Mouse (Mus musculus) left cerebral cortex, postnatal 14 days (tissue): ENCODE data around the gene Uqcrh. TPM values are rescaled to one million over a fixed set of nuclear protein-coding genes. Genes with fewer than 3 reads are reported as not detected.

Experiments used
- DNase-seq, 2 experiments: peaks; one replicate each; pipeline ENCODE4 v3.0.0; 2021 to 2022; ENCODE audit warnings: low spot score in 2 of 2, mixed read lengths in 1 of 2
- intact Hi-C: fragments of 180-260 bp; cut with DNase I; formaldehyde crosslinking; loops from one replicate; pipeline ENCODE4 v1.15.1; 2025
- total RNA-seq, 2 experiments: library from RNA; stranded (reverse); gene quantifications; 2 replicates each; pipeline ENCODE4 v1.2.3; 2021

Gene Uqcrh
- total RNA-seq, 2 experiments from 2014 or later = 434 to 435 TPM

GRCm38 (mm10) chr4:116063855-116064254 lies 11.0 kb downstream of the Uqcrh start:
- intact Hi-C loops = no loop called here
- DNase-seq = no peak

- no peak for DNase-seq
- intact Hi-C loops = no loop called here
Observed at GRCm38 (mm10) chr4:116059012-116059726, 15.7 kb downstream of the Uqcrh start.

- DNase-seq = no peak
- intact Hi-C loops = no loop called here
Observed at GRCm38 (mm10) chr4:116057559-116057958, 17.3 kb downstream of the Uqcrh start.

- intact Hi-C loops = no loop called here
- DNase-seq = peak; percentile 88 to 90
Observed at GRCm38 (mm10) chr4:116053399-116053961, 21.4 kb downstream of the Uqcrh start, which contains the start of gene Nsun4. Gene Nsun4 (minus strand): TSS chr4:116053876.

- DNase-seq = no peak
- intact Hi-C loops = no loop called here
Observed at GRCm38 (mm10) chr4:116052526-116053293, 22.2 kb downstream of the Uqcrh start.

- no peak for DNase-seq
- intact Hi-C loops = no loop called here
Observed at GRCm38 (mm10) chr4:116049211-116049610, 25.7 kb downstream of the Uqcrh start.

- DNase-seq = no peak
- intact Hi-C loops = no loop called here
Observed at GRCm38 (mm10) chr4:116048130-116048920, 26.5 kb downstream of the Uqcrh start.

GRCm38 (mm10) chr4:116047681-116048080 lies 27.2 kb downstream of the Uqcrh start:
- intact Hi-C loops = no loop called here

GRCm38 (mm10) chr4:116046604-116047003 lies 28.3 kb downstream of the Uqcrh start:
- intact Hi-C loops = no loop called here

More at GRCm38 (mm10) chr4:116047681-116048080, 27.2 kb downstream of the Uqcrh start:
- DNase-seq = no peak

GRCm38 (mm10) chr4:116042186-116042585 lies 32.7 kb downstream of the Uqcrh start:
- no peak for DNase-seq
- intact Hi-C loops = no loop called here

More at GRCm38 (mm10) chr4:116046604-116047003, 28.3 kb downstream of the Uqcrh start:
- DNase-seq = no peak

- intact Hi-C loops = no loop called here
- no peak for DNase-seq
Observed at GRCm38 (mm10) chr4:116040466-116040865, 34.4 kb downstream of the Uqcrh start.

GRCm38 (mm10) chr4:116033374-116033773 lies 41.5 kb downstream of the Uqcrh start:
- DNase-seq = peak; percentile 42 to 54
- intact Hi-C loops = no loop called here

GRCm38 (mm10) chr4:116032906-116033305 lies 42.0 kb downstream of the Uqcrh start:
- intact Hi-C loops = no loop called here
- DNase-seq = no peak

- no peak for DNase-seq
- intact Hi-C loops = no loop called here
Observed at GRCm38 (mm10) chr4:116017902-116018746, 56.7 kb downstream of the Uqcrh start, which contains the start of gene Faah. Gene Faah (minus strand): TSS chr4:116017926.

GRCm38 (mm10) chr4:116017300-116017901 lies 57.5 kb downstream of the Uqcrh start:
- DNase-seq = peak; percentile 68 to 76
- intact Hi-C loops = no loop called here
